Mouse (Mus musculus) CH12.LX (cell line): ENCODE results near the gene Mrgprb4. TPM values are rescaled to one million over a fixed set of nuclear protein-coding genes. Genes with fewer than 3 reads are reported as not detected.

ENCODE experiments used
- DNase-seq: peaks from one replicate; pipeline ENCODE4 v3.0.0-alpha.2; 2013; ENCODE audit errors: extremely low read depth
- H3K27ac ChIP-seq: 2 replicates; pipeline ENCODE4 v1.5.1; 2012; ENCODE audit warnings: low read depth, mild to moderate bottlenecking, control low read depth, moderate library complexity; ENCODE audit not compliant: insufficient read depth
- H3K27me3 ChIP-seq: replicated peaks from 2 replicates; pipeline ENCODE3; 2012; ENCODE audit warnings: inconsistent platforms
- H3K36me3 ChIP-seq, 2 experiments: replicated peaks in 1 of 2; 2 replicates each; pipeline versions ENCODE3 to v1.6.1; 2012; ENCODE audit warnings: inconsistent platforms in 1 of 2, low read length in 1 of 2, mild to moderate bottlenecking in 1 of 2, mixed read lengths in 1 of 2, moderate library complexity in 1 of 2; ENCODE audit not compliant: control insufficient read depth in 1 of 2, insufficient read depth in 1 of 2
- H3K4me1 ChIP-seq, 2 experiments: 2 replicates each; pipeline ENCODE4 v1.6.1; 2012; ENCODE audit warnings: inconsistent platforms in 1 of 2, moderate library complexity in 1 of 2; ENCODE audit not compliant: insufficient read depth in 2 of 2, control insufficient read depth in 1 of 2
- H3K4me2 ChIP-seq: 2 replicates; pipeline ENCODE4 v1.6.1; 2012; ENCODE audit warnings: low read depth, mild to moderate bottlenecking, control low read depth; ENCODE audit not compliant: poor library complexity, insufficient read depth, severe bottlenecking
- H3K4me3 ChIP-seq, 3 experiments: fragments of 150-350 bp in 1 of 3; sonication (generic) in 1 of 3; replicated peaks in 1 of 3; 2 replicates each; pipeline versions ENCODE3 to v1.5.1; 2011 to 2012; ENCODE audit warnings: low read depth in 2 of 3, low read length in 2 of 3, mild to moderate bottlenecking in 2 of 3, moderate library complexity in 2 of 3, control low read depth in 1 of 3, improper control_type of control experiment in 1 of 3, inconsistent platforms in 1 of 3, mixed read lengths in 1 of 3; ENCODE audit not compliant: poor library complexity in 1 of 3
- H3K79me2 ChIP-seq: replicated peaks from 2 replicates; pipeline ENCODE4 v1.6.1; 2012; ENCODE audit warnings: mild to moderate bottlenecking, moderate library complexity; ENCODE audit not compliant: control insufficient read depth, poor library complexity, insufficient read depth, severe bottlenecking; ENCODE audit errors: extremely low read depth
- H3K9ac ChIP-seq: 2 replicates; pipeline ENCODE4 v1.6.1; 2012; ENCODE audit warnings: low read depth, mild to moderate bottlenecking, control low read depth, moderate library complexity; ENCODE audit not compliant: insufficient read depth
- H3K9me3 ChIP-seq: replicated peaks from 2 replicates; pipeline ENCODE3; 2012; ENCODE audit warnings: low read length, inconsistent platforms, mixed read lengths
- CHD1 ChIP-seq: IDR thresholded peaks from 2 replicates; pipeline ENCODE4 v1.6.1; 2012; ENCODE audit warnings: low read depth, low read length, improper control_type of control experiment, inconsistent platforms
- E2F4 ChIP-seq: IDR thresholded peaks from 2 replicates; pipeline ENCODE4 v1.6.1; 2011; ENCODE audit warnings: low read depth, low read length, improper control_type of control experiment; ENCODE audit not compliant: insufficient replicate concordance
- ELF1 ChIP-seq: IDR thresholded peaks from 2 replicates; pipeline ENCODE4 v1.6.1; 2014; ENCODE audit warnings: low read depth, mild to moderate bottlenecking, inconsistent platforms, low read length, improper control_type of control experiment
- GABPA ChIP-seq: IDR thresholded peaks from 2 replicates; pipeline ENCODE4 v1.6.1; 2012; ENCODE audit warnings: low read depth, low read length, improper control_type of control experiment, inconsistent platforms; ENCODE audit not compliant: insufficient replicate concordance
- IRF4 ChIP-seq: IDR thresholded peaks from 2 replicates; pipeline ENCODE4 v1.6.1; 2014; ENCODE audit warnings: low read depth, mild to moderate bottlenecking, inconsistent platforms, low read length, improper control_type of control experiment
- JUN ChIP-seq: IDR thresholded peaks from 2 replicates; pipeline ENCODE4 v1.6.1; 2011; ENCODE audit warnings: low read depth, mild to moderate bottlenecking, low read length, improper control_type of control experiment, moderate library complexity; ENCODE audit not compliant: insufficient read depth
- MAZ ChIP-seq: IDR thresholded peaks from 2 replicates; pipeline ENCODE4 v1.6.1; 2012; ENCODE audit warnings: low read depth, mild to moderate bottlenecking, inconsistent platforms, low read length, improper control_type of control experiment, moderate library complexity
- MEF2A ChIP-seq: IDR thresholded peaks from 2 replicates; pipeline ENCODE4 v1.6.1; 2014; ENCODE audit warnings: low read depth, mild to moderate bottlenecking, inconsistent platforms, low read length, improper control_type of control experiment, borderline replicate concordance
- MXI1 ChIP-seq: IDR thresholded peaks from 2 replicates; pipeline ENCODE4 v1.6.1; 2011; ENCODE audit warnings: mild to moderate bottlenecking, low read depth, low read length, improper control_type of control experiment
- RAD21 ChIP-seq: IDR thresholded peaks from 2 replicates; pipeline ENCODE4 v1.6.1; 2011; ENCODE audit warnings: low read depth, mild to moderate bottlenecking, low read length, improper control_type of control experiment, moderate library complexity
- RCOR1 ChIP-seq: conservative IDR thresholded peaks from 2 replicates; pipeline ENCODE4 v1.6.1; 2012; ENCODE audit warnings: low read depth, mild to moderate bottlenecking, inconsistent platforms, low read length, improper control_type of control experiment
- TBP ChIP-seq: conservative IDR thresholded peaks from 2 replicates; pipeline ENCODE4 v1.6.1; 2011; ENCODE audit warnings: low read depth, low read length, improper control_type of control experiment
- ZNF384 ChIP-seq: IDR thresholded peaks from 2 replicates; pipeline ENCODE4 v1.6.1; 2012; ENCODE audit warnings: low read depth, low read length, improper control_type of control experiment, inconsistent platforms
- dilution Hi-C: fragments of 300-500 bp; cut with MboI; formaldehyde crosslinking; loops from 2 replicates; pipeline ENCODE4 v1.14.3; 2020; ENCODE audit warnings: low sequenced_read_pairs; ENCODE audit not compliant: extremely low pct_unique_long_range_greater_than_20kb, extremely low pct_ligation_motif_present
- in situ Hi-C: fragments of 300-500 bp; cut with MboI; formaldehyde crosslinking; loops from 3 replicates; pipeline ENCODE4 v1.14.3; 2019; ENCODE audit warnings: low sequenced_read_pairs, low pct_ligation_motif_present, low pct_unique_long_range_greater_than_20kb, mixed read lengths
- polyA plus RNA-seq: library from polyadenylated mRNA; unstranded; fragments of >175 nt; gene quantifications from 2 replicates; pipeline ENCODE4 v1.2.1, GENCODE M21; 2012; ENCODE audit warnings: low read depth; ENCODE audit not compliant: insufficient read length
- total RNA-seq, 2 experiments: library from RNA; depleted of rRNA; stranded (reverse); fragments of 300-350 nt in 1 of 2; fragments of >200 nt in 1 of 2; gene quantifications; 2 replicates each; pipeline ENCODE4 v1.2.3; 2012 to 2014

Mrgprb4 gene
- total and polyA plus RNA-seq, 3 experiments: not detected

GRCm38 (mm10) chr7:48167471-48167870 lies 31.6 kb downstream of the Mrgprb4 start:
- no peaks in the 10 kb centered on the region for H3K27me3 ChIP-seq
- no peak overlapping the region for H3K27ac ChIP-seq
- TF ChIP-seq JUN: no peak
- TF ChIP-seq MXI1: no peak
- TF ChIP-seq GABPA: no peak
- TF ChIP-seq IRF4: no peak
- no peak for TF ChIP-seq ZNF384
- TF ChIP-seq ELF1: no peak
- no peak for TF ChIP-seq E2F4
- no peak for TF ChIP-seq TBP
- TF ChIP-seq MEF2A: no peak
- TF ChIP-seq RCOR1: no peak
- TF ChIP-seq MAZ: no peak
- TF ChIP-seq CHD1: no peak
- no peak for TF ChIP-seq RAD21
- H3K4me3 ChIP-seq: no peak overlapping the region
- H3K9ac ChIP-seq: no peak overlapping the region
- no peaks in the 10 kb centered on the region for H3K4me1 ChIP-seq
- H3K36me3 ChIP-seq: no peaks in the 10 kb centered on the region
- dilution Hi-C loops: no loop called here
- no peak overlapping the region for H3K4me2 ChIP-seq
- in situ Hi-C loops: no loop called here
- DNase-seq: no peak
- no peaks in the 10 kb centered on the region for H3K79me2 ChIP-seq
- H3K9me3 ChIP-seq: no peaks in the 10 kb centered on the region

Other genes starting within 250 kb of the Mrgprb4 start
- not detected in 2 replicates for gene Mrgpra4, start 217.2 kb downstream of the Mrgprb4 start, total RNA-seq (2012; rRNA removed)
- not detected in 2 replicates for gene Mrgpra4, start 217.2 kb downstream of the Mrgprb4 start, total RNA-seq (2014; rRNA removed)
- not detected in 2 replicates for gene Mrgpra4, start 217.2 kb downstream of the Mrgprb4 start, polyA plus RNA-seq
- gene Mrgprx1, start 171.7 kb downstream of the Mrgprb4 start, total RNA-seq (2012; rRNA removed): not detected in 2 replicates
- gene Mrgprx1, start 171.7 kb downstream of the Mrgprb4 start, total RNA-seq (2014; rRNA removed): not detected in 2 replicates
- not detected in 2 replicates for gene Mrgprx1, start 171.7 kb downstream of the Mrgprb4 start, polyA plus RNA-seq
- not detected in 2 replicates for gene Mrgprb5, start 30.3 kb downstream of the Mrgprb4 start, total RNA-seq (2012; rRNA removed)
- gene Mrgprb5, start 30.3 kb downstream of the Mrgprb4 start, total RNA-seq (2014; rRNA removed): not detected in 2 replicates
- gene Mrgprb5, start 30.3 kb downstream of the Mrgprb4 start, polyA plus RNA-seq: not detected in 2 replicates
- gene Mrgprb8, start 189.2 kb upstream of the Mrgprb4 start, total RNA-seq (2012; rRNA removed): not detected in 2 replicates
- gene Mrgprb8, start 189.2 kb upstream of the Mrgprb4 start, total RNA-seq (2014; rRNA removed): not detected in 2 replicates
- gene Mrgprb8, start 189.2 kb upstream of the Mrgprb4 start, polyA plus RNA-seq: not detected in 2 replicates